Mouse (Mus musculus): ENCODE data around the gene Mpz. TPM values are rescaled to one million over a fixed set of nuclear protein-coding genes. Genes with fewer than 3 reads are reported as not detected.

Mpz gene
- polyA plus RNA-seq, 1 experiment from 2014 or later: 1.0 TPM

- Histone ChIP-seq H3K9me3 (no peaks in the 10 kb centered on the region), H3K27me3 (no peaks in the 10 kb centered on the region), H3K4me1 (no peaks in the 10 kb centered on the region), H3K27ac (no peak overlapping the region), H3K4me2 (no peak overlapping the region), H3K4me3 (replicated peaks) (no peak overlapping the region), H3K36me3 (replicated peaks) (no peaks in the 10 kb centered on the region), H3K9ac (no peak overlapping the region)
- no peak for ATAC-seq (ENCODE audit: low FRiP score)
- WGBS: 69% methylated on average over 3 of the region's 3 CpGs
Observed at GRCm38 (mm10) chr1:171171138-171171537, 20.6 kb downstream of the Mpz start.

- H3K27ac ChIP-seq: no peak overlapping the region
- 93% methylated on average over 8 of the region's 8 CpGs for WGBS
- no peak overlapping the region for H3K4me2 ChIP-seq
- no peaks in the 10 kb centered on the region for H3K9me3 ChIP-seq
- H3K9ac ChIP-seq: no peak overlapping the region
- no peak overlapping the region for H3K4me3 ChIP-seq (replicated peaks)
- H3K4me1 ChIP-seq: no peaks in the 10 kb centered on the region
- ATAC-seq (ENCODE audit: low FRiP score): no peak
- H3K36me3 ChIP-seq (replicated peaks): no peaks in the 10 kb centered on the region
- H3K27me3 ChIP-seq: no peaks in the 10 kb centered on the region
Observed at GRCm38 (mm10) chr1:171172779-171173178, 22.3 kb downstream of the Mpz start.

GRCm38 (mm10) chr1:171179487-171180171 lies 29.1 kb downstream of the Mpz start:
- H3K27me3 ChIP-seq: no peaks in the 10 kb centered on the region
- H3K4me2 ChIP-seq: no peak overlapping the region
- H3K27ac ChIP-seq: no peak overlapping the region
- H3K4me3 ChIP-seq (replicated peaks): no peak overlapping the region
- H3K4me1 ChIP-seq: no peaks in the 10 kb centered on the region
- H3K36me3 ChIP-seq (replicated peaks): no peaks in the 10 kb centered on the region
- no peak for ATAC-seq (ENCODE audit: low FRiP score)
- H3K9ac ChIP-seq: no peak overlapping the region
- WGBS: 85% methylated on average over 5 of the region's 5 CpGs
- no peaks in the 10 kb centered on the region for H3K9me3 ChIP-seq

- H3K4me2 ChIP-seq: no peak overlapping the region
- H3K27ac ChIP-seq: no peak overlapping the region
- 0 out of 2 replicates have a peak, but pooled peaks cover 7% of the 10 kb centered on the region for H3K27me3 ChIP-seq
- H3K9ac ChIP-seq: no peak overlapping the region
- H3K36me3 ChIP-seq (replicated peaks): no peaks in the 10 kb centered on the region
- no peak for ATAC-seq (ENCODE audit: low FRiP score)
- 81% methylated on average over 3 of the region's 3 CpGs for WGBS
- peaks cover under 1% of the 10 kb centered on the region for H3K4me1 ChIP-seq
- no peaks in the 10 kb centered on the region for H3K9me3 ChIP-seq
- no peak overlapping the region for H3K4me3 ChIP-seq (replicated peaks)
Observed at GRCm38 (mm10) chr1:171183025-171183424, 32.5 kb downstream of the Mpz start.

DNA sequence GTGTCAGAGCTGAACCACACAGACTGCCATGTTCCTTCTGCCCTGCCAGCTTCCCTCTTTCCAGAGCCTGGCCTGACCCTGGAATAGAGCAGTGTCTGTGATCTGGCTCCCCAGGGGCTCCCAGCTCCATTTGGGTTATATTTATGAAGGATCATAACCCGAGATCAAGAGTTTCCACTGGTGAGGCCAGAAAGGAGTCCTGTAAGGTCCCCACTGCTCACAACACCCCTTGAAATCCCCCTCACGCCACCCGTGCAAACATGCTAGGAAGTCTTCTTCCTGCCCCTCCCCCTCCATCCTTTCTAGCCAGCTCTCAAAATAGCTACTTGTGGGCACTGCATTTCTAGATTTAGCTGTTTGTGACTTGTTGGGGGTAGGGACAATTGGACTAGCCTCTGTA lies 33.1 kb downstream of the Mpz start:
- 77% methylated on average over 3 of the region's 3 CpGs for WGBS
- no peak for ATAC-seq (ENCODE audit: low FRiP score)
- H3K27ac ChIP-seq: no peak overlapping the region
- H3K36me3 ChIP-seq (replicated peaks): no peaks in the 10 kb centered on the region
- H3K4me3 ChIP-seq (replicated peaks): no peak overlapping the region
- H3K4me1 ChIP-seq: peaks cover 7% of the 10 kb centered on the region
- no peak overlapping the region for H3K9ac ChIP-seq
- no peak overlapping the region for H3K4me2 ChIP-seq
- H3K9me3 ChIP-seq: no peaks in the 10 kb centered on the region
- H3K27me3 ChIP-seq: 0 out of 2 replicates have a peak, but pooled peaks cover 7% of the 10 kb centered on the region

- peaks cover 14% of the 10 kb centered on the region for H3K4me1 ChIP-seq
- no peak overlapping the region for H3K4me3 ChIP-seq (replicated peaks)
- 89% methylated on average over 7 of the region's 7 CpGs for WGBS
- no peak overlapping the region for H3K4me2 ChIP-seq
- H3K9ac ChIP-seq: no peak overlapping the region
- H3K27me3 ChIP-seq: 0 out of 2 replicates have a peak, but pooled peaks cover 7% of the 10 kb centered on the region
- ATAC-seq (ENCODE audit: low FRiP score): no peak
- H3K36me3 ChIP-seq (replicated peaks): no peaks in the 10 kb centered on the region
- H3K27ac ChIP-seq: no peak overlapping the region
- no peaks in the 10 kb centered on the region for H3K9me3 ChIP-seq
Observed at GRCm38 (mm10) chr1:171184314-171184713, 33.8 kb downstream of the Mpz start.

DNA sequence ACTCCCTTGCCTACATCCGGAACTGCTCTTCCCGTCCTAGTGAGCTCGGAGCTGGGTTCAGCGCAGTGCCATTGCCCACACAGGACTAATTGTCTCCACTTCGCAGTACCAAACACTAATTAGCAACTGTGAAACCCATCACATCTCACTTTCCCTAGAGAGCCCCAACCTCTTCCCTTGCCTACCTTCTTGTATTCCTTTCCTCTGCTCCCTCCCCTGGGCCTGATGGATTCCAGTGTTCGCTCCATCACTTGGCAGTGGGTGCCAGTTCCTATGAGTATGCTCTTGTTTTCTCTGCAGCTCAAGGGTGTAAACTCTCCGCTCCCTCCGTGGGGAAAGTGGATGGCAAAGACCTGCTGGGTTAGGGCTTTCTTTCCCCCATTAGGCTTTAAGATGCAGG lies 35.1 kb downstream of the Mpz start:
- no peaks in the 10 kb centered on the region for H3K9me3 ChIP-seq
- WGBS: 61% methylated on average over 8 of the region's 8 CpGs
- H3K4me3 ChIP-seq (replicated peaks): no peak overlapping the region
- H3K27ac ChIP-seq: no peak overlapping the region
- no peak for ATAC-seq (ENCODE audit: low FRiP score)
- H3K4me2 ChIP-seq: no peak overlapping the region
- H3K4me1 ChIP-seq: peaks cover 20% of the 10 kb centered on the region
- H3K36me3 ChIP-seq (replicated peaks): no peaks in the 10 kb centered on the region
- no peak overlapping the region for H3K9ac ChIP-seq
- peaks cover 9% of the 10 kb centered on the region; the same call in 1 of the 2 replicates for H3K27me3 ChIP-seq

DNA sequence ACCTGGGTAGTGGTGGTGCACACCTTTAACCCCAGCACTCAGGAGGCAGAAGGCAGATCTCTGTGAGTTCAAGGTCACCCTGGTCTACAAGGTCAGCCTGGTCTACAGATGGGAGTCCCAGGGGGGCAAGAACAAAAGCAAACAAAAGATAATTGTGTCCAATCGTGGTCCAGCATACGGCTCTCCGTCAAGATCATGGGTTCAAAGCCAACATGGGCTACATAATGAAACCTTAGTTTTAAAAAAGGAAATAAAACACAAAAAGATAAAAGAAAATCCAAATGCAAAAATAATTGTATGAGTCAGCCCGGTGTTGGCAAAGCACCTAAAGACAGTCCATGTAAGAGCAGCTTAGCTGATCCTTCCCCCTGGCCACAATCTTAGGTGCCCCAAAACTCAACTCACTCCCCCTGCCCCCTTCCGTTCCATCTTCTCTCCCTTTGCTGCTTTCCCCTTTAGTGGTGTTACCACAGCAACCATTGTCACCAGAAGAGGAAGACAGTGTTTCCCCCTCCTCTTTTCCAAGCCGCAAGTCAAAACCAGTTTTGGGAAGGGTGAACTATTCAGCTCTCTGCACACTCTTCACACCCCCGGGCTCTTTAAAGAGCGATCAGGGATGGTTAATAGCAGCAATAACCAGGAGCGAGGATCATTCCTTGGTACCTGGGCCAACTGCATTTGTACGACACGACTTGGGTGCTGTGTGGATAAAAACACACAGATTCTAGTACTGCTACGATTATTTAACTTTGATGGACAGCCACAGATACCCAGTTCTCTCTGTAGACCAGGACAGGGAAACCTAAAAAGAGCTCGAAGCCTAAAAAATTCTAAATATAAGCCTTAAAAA lies 37.6 kb downstream of the Mpz start:
- Histone ChIP-seq H3K27me3 (peaks cover 32% of the 10 kb centered on the region), H3K9ac (no peak overlapping the region), H3K4me1 (peaks cover 29% of the 10 kb centered on the region), H3K27ac (no peak overlapping the region), H3K4me2 (no peak overlapping the region), H3K4me3 (replicated peaks) (no peak overlapping the region), H3K36me3 (replicated peaks) (no peaks in the 10 kb centered on the region), H3K9me3 (no peaks in the 10 kb centered on the region)
- peak; percentile 28; the same call in 1 of the 2 replicates for ATAC-seq (ENCODE audit: low FRiP score)
- WGBS: 35% methylated on average over 13 of the region's 13 CpGs

- Histone ChIP-seq H3K27me3 (peaks cover 41% of the 10 kb centered on the region), H3K4me3 (replicated peaks) (no peak overlapping the region), H3K4me2 (peak overlapping the region; percentile 8; the same call in 1 of the 2 replicates), H3K9me3 (no peaks in the 10 kb centered on the region), H3K36me3 (replicated peaks) (no peaks in the 10 kb centered on the region), H3K4me1 (peaks cover 38% of the 10 kb centered on the region), H3K9ac (no peak overlapping the region), H3K27ac (peak overlapping the region; percentile 50; the same call in 1 of the 2 replicates)
- ATAC-seq (ENCODE audit: low FRiP score): no peak
- WGBS: 10% methylated on average over 8 of the region's 8 CpGs
Observed at GRCm38 (mm10) chr1:171189046-171189445, 38.5 kb downstream of the Mpz start.

DNA sequence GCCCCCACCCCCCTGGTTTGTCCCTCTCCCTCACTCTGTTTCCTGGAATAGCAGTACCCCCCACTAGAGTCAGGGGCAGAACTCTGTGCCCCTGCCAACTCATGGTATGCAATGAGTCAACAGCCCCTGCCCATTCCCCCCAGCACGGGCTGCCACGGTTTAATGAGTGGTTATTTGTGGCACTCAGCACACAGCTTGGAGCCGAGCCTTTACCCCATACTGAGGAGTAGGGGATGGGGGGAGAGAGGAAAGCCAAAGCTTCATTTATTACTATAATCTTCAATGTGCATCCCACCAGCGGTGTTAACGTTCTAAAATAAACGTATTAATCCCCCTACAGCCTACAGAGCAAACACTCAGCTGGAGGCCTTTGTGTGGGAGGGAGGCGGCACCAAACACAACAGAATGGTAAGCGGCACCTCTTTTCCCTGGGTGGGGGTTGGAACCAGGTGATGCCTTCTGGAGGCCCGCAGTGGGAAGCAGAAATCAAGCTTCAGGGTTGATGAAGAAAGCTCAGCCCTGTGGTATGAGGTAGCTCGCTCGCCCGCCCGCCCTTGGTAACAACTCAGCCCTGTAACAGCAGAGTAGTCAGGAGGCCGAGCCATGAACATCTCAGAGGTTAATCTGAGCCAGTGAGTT lies 39.1 kb downstream of the Mpz start:
- Histone ChIP-seq H3K9ac (no peak overlapping the region), H3K27me3 (peaks cover 47% of the 10 kb centered on the region), H3K4me3 (replicated peaks) (no peak overlapping the region), H3K27ac (peak overlapping the region; percentile 50; the same call in 1 of the 2 replicates), H3K4me2 (0 out of 2 replicates have a peak overlapping the region, but pooled peaks have one; percentile 8), H3K4me1 (peaks cover 44% of the 10 kb centered on the region), H3K36me3 (replicated peaks) (no peaks in the 10 kb centered on the region), H3K9me3 (no peaks in the 10 kb centered on the region)
- ATAC-seq (ENCODE audit: low FRiP score): no peak
- WGBS: 17% methylated on average over 14 of the region's 14 CpGs

DNA sequence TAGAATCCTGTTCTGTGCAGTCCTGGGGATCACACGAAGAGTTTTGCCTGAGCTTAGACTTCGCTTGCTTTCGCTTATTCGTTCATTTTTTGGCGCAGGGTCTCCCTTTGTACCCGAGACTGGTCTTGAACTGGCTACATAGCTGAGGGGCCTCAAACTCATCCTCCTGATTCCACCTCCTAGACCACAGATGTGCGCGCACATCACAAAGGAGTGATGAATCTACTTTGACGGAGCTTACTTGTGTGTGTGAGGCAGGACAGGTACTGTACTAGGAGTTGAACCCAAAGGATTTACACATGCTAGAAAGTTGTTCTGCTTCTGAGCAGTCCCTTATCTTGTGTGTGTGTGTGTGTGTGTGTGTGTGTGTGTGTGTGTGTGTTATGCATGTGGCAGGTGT lies 40.3 kb downstream of the Mpz start:
- ATAC-seq (ENCODE audit: low FRiP score): no peak
- Histone ChIP-seq H3K36me3 (replicated peaks) (no peaks in the 10 kb centered on the region), H3K27ac (no peak overlapping the region), H3K4me3 (replicated peaks) (no peak overlapping the region), H3K4me1 (peaks cover 53% of the 10 kb centered on the region), H3K27me3 (peaks cover 59% of the 10 kb centered on the region), H3K9me3 (no peaks in the 10 kb centered on the region), H3K4me2 (no peak overlapping the region), H3K9ac (no peak overlapping the region)
- WGBS: 92% methylated on average over 9 of the region's 9 CpGs

DNA sequence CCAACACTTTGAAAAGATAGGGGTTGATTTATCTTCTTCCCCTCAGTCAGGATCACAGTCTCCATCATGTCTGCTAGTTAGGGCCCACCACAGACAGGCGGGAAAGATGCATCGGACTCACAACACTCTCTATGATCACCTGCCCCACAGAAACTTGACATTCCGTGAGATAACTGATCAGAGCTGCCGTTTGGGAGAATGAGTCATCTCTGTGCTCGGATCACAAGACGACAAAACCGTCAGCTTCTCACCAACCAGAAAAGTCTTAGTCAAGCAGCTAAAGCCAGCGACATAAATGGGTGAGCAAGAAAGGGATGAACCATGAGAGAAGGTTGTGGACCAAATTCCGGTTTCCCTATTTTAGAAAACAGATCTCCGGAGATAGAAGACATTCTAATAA lies 41.8 kb downstream of the Mpz start:
- Histone ChIP-seq H3K27ac (no peak overlapping the region), H3K4me2 (no peak overlapping the region)
- WGBS: 49% methylated on average over 10 of the region's 10 CpGs

More for the DNA sequence above, 41.8 kb downstream of the Mpz start:
- no peak overlapping the region for H3K4me3 ChIP-seq (replicated peaks)
- no peak for ATAC-seq (ENCODE audit: low FRiP score)
- H3K36me3 ChIP-seq (replicated peaks): no peaks in the 10 kb centered on the region
- peaks cover 63% of the 10 kb centered on the region for H3K27me3 ChIP-seq
- peaks cover 55% of the 10 kb centered on the region for H3K4me1 ChIP-seq
- H3K9ac ChIP-seq: no peak overlapping the region
- no peaks in the 10 kb centered on the region for H3K9me3 ChIP-seq

Data from forebrain, embryonic 12.5 days (tissue).